Mouse (Mus musculus) intestine, embryonic 14.5 days (tissue): ENCODE results near the gene Fgfr2. TPM values are rescaled to one million over a fixed set of nuclear protein-coding genes. Genes with fewer than 3 reads are reported as not detected.

Experiments
- ATAC-seq: fragments of 200-750 bp; cut with Nextera tagmentation; replicated peaks from 2 replicates; pipeline ENCODE4 v1.8.0; 2017; ENCODE audit warnings: low read depth, moderate number of reproducible peaks, moderate TSS enrichment, moderate library complexity; ENCODE audit not compliant: low FRiP score, low TSS enrichment
- DNase-seq: peaks from one replicate; pipeline ENCODE4 v3.0.0-alpha.2; 2018; ENCODE audit warnings: low spot score
- H3K27ac ChIP-seq: fragments of 300-500 bp; sonication (generic); 2 replicates; pipeline ENCODE4 v1.5.1; 2014; ENCODE audit warnings: low read depth, mild to moderate bottlenecking, control low read depth
- H3K27me3 ChIP-seq: fragments of 300-500 bp; sonication (generic); replicated peaks from 2 replicates; pipeline ENCODE4 v1.6.1; 2014; ENCODE audit warnings: low read length, control low read depth; ENCODE audit not compliant: control insufficient read depth, insufficient read depth
- H3K36me3 ChIP-seq: fragments of 300-500 bp; sonication (generic); 2 replicates; pipeline ENCODE4 v1.6.1; 2014; ENCODE audit warnings: low read length, control low read depth; ENCODE audit not compliant: control insufficient read depth, insufficient read depth
- H3K4me1 ChIP-seq: fragments of 300-500 bp; sonication (generic); replicated peaks from 2 replicates; pipeline ENCODE4 v1.6.1; 2014; ENCODE audit warnings: low read length, control low read depth, mixed read lengths; ENCODE audit not compliant: control insufficient read depth, insufficient read depth
- H3K4me2 ChIP-seq: fragments of 300-500 bp; sonication (generic); 2 replicates; pipeline ENCODE4 v1.6.1; 2014; ENCODE audit warnings: low read length
- H3K4me3 ChIP-seq: fragments of 300-500 bp; sonication (generic); 2 replicates; pipeline ENCODE4 v1.5.1; 2014; ENCODE audit warnings: low read depth, low read length, control low read depth, mixed read lengths
- H3K9ac ChIP-seq: fragments of 300-500 bp; sonication (generic); 2 replicates; pipeline ENCODE4 v1.6.1; 2014; ENCODE audit warnings: mild to moderate bottlenecking, low read length
- H3K9me3 ChIP-seq: fragments of 300-500 bp; sonication (generic); 2 replicates; pipeline ENCODE4 v1.6.1; 2016; ENCODE audit warnings: low read length, control low read depth; ENCODE audit not compliant: control insufficient read depth
- WGBS: fragments of 180-500 bp; shearing (Covaris S2); extraction: QIAGEN DNeasy Blood & Tissue Kit; methylation state at CpG from one replicate; pipeline ENCODE4 v1.1.7; 2014; 5-methylcytosine and 5-hydroxymethylcytosine counted together
- polyA plus RNA-seq: library from polyadenylated mRNA; unstranded; fragments of >200 nt; fragmentation: Nextera tagmentation; extraction: Ambion mirVana; gene quantifications from 2 replicates; pipeline ENCODE4 v1.2.1, GENCODE M21; 2014

Fgfr2 gene
- polyA plus RNA-seq, 1 experiment from 2014 or later: 105 TPM

DNA sequence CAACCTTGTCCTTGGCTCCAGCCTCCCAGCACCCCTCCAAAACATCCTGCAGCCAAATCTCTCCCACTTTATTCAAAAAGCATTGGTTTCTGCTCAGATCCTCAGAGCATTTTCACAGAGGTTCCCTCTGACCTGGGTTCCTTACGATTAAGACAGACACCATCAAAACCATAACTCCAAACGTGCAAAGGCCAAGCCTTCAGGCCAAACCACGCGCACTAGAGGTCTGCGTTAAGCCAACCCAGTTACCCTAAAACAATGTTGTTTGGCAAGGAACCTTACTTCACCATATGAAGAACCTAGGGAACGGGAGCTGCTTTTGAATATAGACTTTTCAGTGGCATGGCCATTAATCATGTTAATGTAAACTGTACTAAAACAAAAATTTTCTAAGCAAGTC lies 313.4 kb downstream of the Fgfr2 start:
- H3K27me3 ChIP-seq: no peaks in the 10 kb centered on the region
- WGBS: 31% methylated on average over 6 of the region's 6 CpGs
- H3K4me1 ChIP-seq: peaks cover 67% of the 10 kb centered on the region
- DNase-seq: no peak
- peak overlapping the region; percentile 88 for H3K27ac ChIP-seq
- no peaks in the 10 kb centered on the region for H3K36me3 ChIP-seq
- H3K9ac ChIP-seq: no peak overlapping the region; the same call in 1 of the 2 replicates
- H3K4me2 ChIP-seq: peak overlapping the region; percentile 37
- H3K4me3 ChIP-seq: no peak overlapping the region
- no peaks in the 10 kb centered on the region for H3K9me3 ChIP-seq
- no peak for ATAC-seq

DNA sequence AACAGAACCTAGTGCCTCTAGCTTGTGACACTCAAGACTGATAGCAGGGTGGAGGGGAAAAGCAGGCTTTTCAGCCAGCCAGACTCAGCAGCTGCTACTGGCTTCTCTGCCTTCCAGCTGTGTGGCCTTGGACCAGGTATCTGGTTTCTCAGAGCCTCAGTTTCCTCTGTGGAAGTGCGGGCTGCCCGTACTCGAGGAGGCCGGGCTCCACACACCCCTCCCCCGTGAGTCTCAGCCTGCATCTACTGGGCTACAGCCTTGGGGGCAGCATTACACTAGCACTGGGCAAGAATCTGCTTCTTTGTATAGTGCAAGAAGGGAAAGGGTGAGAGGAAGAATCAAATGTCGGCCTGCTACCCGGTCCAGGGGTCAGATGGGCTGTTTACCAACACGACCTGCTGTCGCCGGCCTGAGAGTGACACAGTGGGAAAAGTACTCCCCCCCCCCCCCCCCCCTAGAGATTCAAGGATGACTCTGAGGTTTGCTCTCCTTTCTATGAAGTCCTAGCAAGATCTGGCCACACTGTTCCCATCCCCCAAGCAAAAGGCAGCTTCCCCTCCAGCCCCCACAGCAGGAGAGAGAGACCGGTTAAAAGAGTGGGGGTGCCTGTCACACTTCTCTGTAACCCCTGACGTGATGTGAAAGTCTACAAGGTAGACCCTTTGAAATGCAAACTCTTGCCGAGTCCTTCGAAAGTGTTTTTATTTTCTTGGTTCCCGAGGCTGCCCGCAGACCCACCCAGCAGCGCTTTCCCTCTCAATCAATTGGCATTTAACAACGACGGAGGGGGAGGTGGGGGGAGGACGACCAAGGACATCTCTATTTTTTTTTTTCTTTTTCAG lies 314.1 kb downstream of the Fgfr2 start:
- peak; percentile 74 for DNase-seq
- H3K9me3 ChIP-seq: no peaks in the 10 kb centered on the region
- H3K27ac ChIP-seq: peak overlapping the region; percentile 88
- no peaks in the 10 kb centered on the region for H3K27me3 ChIP-seq
- ATAC-seq: no peak; the same call in 1 of the 2 replicates
- H3K9ac ChIP-seq: peak overlapping the region; percentile 7; the same call in 1 of the 2 replicates
- peak overlapping the region; percentile 37 for H3K4me2 ChIP-seq
- H3K4me3 ChIP-seq: no peak overlapping the region
- no peaks in the 10 kb centered on the region for H3K36me3 ChIP-seq
- 9% methylated on average over 20 of the region's 20 CpGs for whole genome bisulfite sequencing
- H3K4me1 ChIP-seq: peaks cover 71% of the 10 kb centered on the region

DNA sequence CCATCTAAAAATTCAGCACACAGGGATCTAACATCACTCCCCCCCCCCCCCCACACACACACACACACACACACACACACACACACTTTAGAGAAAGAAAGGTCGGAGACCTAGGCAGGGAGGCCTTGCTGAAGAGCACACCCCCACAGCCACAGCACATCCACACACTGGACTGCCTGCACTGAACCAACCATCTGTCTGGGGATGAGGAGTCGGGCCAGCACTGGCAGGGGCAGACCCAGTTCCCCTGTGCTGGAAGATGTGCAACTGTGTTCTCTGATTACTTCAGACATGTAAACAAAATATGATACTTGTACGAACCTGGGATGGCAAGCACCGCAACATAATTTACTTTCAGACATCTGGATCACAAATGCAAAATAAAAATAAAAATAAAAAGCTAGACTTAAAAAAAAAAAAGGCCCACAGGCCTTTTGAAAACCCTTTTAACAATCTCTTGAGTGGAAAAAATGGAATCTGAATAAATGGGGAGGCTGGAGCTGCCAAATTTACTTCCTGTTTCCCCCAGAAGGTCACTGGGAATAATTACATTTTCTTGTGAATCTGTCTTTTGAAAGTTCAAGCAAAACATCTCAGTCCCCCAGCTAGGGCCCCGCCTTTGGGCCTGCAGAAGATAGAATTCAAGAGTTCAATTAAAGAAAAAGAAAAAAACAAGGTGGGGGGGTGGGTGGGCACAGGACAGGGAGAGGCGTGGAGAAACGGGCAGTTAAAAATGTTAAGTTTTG lies 314.9 kb downstream of the Fgfr2 start:
- no peak overlapping the region for H3K4me3 ChIP-seq
- no peaks in the 10 kb centered on the region for H3K9me3 ChIP-seq
- WGBS: 30% methylated on average over 7 of the region's 7 CpGs
- H3K4me2 ChIP-seq: 0 out of 2 replicates have a peak overlapping the region, but pooled peaks have one; percentile 37
- no peak overlapping the region for H3K9ac ChIP-seq
- H3K27ac ChIP-seq: peak overlapping the region; percentile 88; the same call in 1 of the 2 replicates
- DNase-seq (no peak), ATAC-seq (no peak; the same call in 1 of the 2 replicates)
- peaks cover 72% of the 10 kb centered on the region for H3K4me1 ChIP-seq
- no peaks in the 10 kb centered on the region for H3K36me3 ChIP-seq
- no peaks in the 10 kb centered on the region for H3K27me3 ChIP-seq

DNA sequence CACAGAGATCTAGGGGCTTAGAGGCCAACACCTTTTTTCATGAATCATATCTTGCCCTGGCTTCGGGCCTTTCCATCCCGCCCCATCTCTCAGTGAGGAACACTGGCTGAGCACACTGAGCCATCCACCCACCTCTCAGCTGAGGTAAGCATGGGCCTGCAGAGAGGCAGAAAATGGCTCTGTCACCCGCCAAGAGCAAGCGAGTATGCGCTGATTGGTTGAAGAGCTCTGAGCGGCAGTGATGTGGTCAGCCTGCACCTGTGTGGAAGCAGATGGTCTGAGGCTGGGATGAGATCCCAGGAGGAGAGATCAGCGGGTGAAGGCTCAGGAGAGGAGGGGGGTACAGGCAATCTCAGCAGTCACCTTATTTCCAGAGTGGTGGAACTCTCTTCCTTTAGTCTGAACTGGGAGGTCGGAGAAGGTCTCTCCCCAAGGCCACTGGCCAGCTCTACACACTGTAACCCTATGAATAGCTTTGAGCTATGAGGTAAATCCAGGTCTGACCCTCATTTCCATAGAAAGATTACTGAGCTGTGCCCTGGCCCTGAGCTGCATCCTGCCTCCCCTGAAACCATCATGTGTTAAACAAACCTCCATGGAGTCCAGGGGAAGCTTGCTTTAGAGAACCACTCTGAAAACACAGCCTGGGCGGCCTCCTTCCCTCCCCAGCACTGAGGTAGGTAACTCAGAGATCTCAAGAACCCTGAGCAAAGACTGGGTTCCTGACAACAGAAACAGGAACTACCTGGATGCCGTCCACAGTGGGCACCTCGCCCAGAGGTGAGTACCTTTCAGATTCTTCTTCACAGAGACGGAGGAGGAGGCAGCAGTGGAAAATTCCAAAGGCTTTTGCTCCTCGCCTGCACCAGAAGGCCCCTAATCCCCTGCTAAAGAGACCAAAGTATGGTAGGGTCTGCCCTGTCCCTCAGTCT lies 316.0 kb downstream of the Fgfr2 start:
- H3K4me3 ChIP-seq: no peak overlapping the region
- no peaks in the 10 kb centered on the region for H3K9me3 ChIP-seq
- peak overlapping the region; percentile 88; the same call in 1 of the 2 replicates for H3K27ac ChIP-seq
- no peak overlapping the region for H3K4me2 ChIP-seq
- H3K36me3 ChIP-seq: peaks cover 4% of the 10 kb centered on the region; the same call in 1 of the 2 replicates
- WGBS: 60% methylated on average over 13 of the region's 13 CpGs
- peak overlapping the region; percentile 2; the same call in 1 of the 2 replicates for H3K9ac ChIP-seq
- DNase-seq (no peak), ATAC-seq (no peak)
- H3K27me3 ChIP-seq: no peaks in the 10 kb centered on the region
- peaks cover 75% of the 10 kb centered on the region for H3K4me1 ChIP-seq

DNA sequence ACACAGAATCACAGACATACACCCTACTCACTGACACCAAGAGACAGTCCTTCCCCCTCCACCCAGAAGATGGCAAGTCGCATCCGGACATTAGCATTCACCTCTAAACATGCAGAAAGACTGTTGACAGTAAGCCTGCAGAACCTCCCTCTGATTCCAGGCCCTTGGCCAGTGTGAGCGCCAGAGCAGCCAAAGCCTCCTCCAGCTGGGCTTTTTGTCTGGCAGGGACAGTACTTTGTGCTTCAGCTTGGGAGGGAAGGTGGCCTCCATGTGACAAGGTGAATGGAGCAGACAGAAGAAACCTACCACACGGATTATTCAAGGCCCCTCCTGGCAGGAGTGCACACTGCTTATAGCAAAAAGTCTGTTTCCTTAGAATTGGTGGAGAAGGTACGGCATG lies 316.9 kb downstream of the Fgfr2 start:
- no peak for DNase-seq
- Histone ChIP-seq H3K9me3 (no peaks in the 10 kb centered on the region), H3K27ac (no peak overlapping the region), H3K27me3 (no peaks in the 10 kb centered on the region), H3K36me3 (peaks cover 4% of the 10 kb centered on the region; the same call in 1 of the 2 replicates), H3K4me2 (no peak overlapping the region), H3K9ac (no peak overlapping the region), H3K4me1 (peaks cover 67% of the 10 kb centered on the region), H3K4me3 (no peak overlapping the region)
- no peak for ATAC-seq
- 50% methylated on average over 5 of the region's 5 CpGs for WGBS

DNA sequence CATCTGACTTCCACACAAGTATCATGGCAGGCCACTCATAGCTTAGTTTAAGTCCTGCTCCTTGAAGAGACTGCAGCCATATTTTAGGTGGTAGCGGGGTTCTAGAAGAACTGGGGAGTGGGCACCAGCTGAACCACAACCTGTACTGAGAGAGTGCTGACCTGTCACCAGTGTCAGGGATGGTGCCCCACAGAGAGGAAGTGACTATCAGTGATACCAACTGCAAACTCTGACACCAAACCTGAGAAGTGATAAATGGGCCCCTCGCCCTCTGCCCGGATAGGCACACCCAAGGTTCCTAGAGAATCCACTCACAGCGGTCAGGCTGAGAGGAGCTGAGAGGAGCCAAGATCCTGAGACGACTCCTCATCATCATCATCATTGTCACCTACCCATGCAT lies 318.2 kb downstream of the Fgfr2 start:
- Histone ChIP-seq H3K9me3 (no peaks in the 10 kb centered on the region), H3K36me3 (peaks cover 4% of the 10 kb centered on the region; the same call in 1 of the 2 replicates), H3K9ac (no peak overlapping the region), H3K4me1 (peaks cover 55% of the 10 kb centered on the region), H3K27ac (no peak overlapping the region), H3K27me3 (no peaks in the 10 kb centered on the region), H3K4me3 (no peak overlapping the region), H3K4me2 (no peak overlapping the region)
- 81% methylated on average over 5 of the region's 5 CpGs for WGBS
- DNase-seq (no peak), ATAC-seq (no peak)

DNA sequence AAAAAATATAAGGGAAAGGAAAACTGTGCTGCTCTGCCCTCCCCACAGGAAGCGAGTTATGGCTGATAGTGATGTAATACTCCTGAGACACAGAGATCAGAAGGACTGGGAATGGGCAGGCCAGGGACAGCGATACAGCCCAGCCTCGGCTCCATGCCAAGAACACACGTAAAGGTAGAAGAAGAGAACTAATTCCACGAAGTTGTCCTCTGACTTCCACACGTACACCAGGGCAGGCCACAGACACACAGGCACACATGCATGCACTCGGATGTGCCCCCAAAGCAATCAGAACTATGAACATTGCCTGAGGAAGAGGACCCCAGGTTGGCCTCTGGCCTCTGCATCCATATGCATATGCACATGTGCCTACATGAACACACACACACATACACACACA lies 318.7 kb downstream of the Fgfr2 start:
- DNase-seq (no peak), ATAC-seq (no peak)
- Histone ChIP-seq H3K9me3 (no peaks in the 10 kb centered on the region), H3K4me3 (no peak overlapping the region), H3K9ac (no peak overlapping the region), H3K27me3 (no peaks in the 10 kb centered on the region), H3K36me3 (peaks cover 4% of the 10 kb centered on the region; the same call in 1 of the 2 replicates), H3K27ac (no peak overlapping the region), H3K4me2 (no peak overlapping the region), H3K4me1 (peaks cover 50% of the 10 kb centered on the region)
- 80% methylated on average over 7 of the region's 7 CpGs for WGBS

DNA sequence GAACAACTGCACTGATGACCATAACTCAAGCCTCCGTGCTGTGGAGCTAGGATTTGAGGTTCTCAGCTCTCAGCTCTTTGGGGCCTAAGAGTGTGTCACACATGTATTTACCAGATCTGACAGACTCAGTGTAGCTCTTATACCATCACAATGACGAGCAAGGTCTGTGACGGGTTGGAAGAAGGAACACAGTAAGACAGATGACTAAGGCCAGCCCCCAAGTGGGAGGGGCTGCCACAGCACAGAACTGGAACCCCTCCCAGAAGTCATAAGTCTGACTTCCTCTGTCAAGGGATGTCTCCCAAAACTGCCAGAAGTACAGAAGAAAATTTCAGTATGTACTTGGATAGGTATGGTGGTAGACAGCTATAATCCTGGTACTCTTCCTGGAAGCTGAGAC lies 319.2 kb downstream of the Fgfr2 start:
- Histone ChIP-seq H3K36me3 (peaks cover 4% of the 10 kb centered on the region; the same call in 1 of the 2 replicates), H3K4me2 (no peak overlapping the region), H3K4me1 (peaks cover 45% of the 10 kb centered on the region), H3K9ac (no peak overlapping the region), H3K4me3 (no peak overlapping the region), H3K27me3 (no peaks in the 10 kb centered on the region), H3K27ac (no peak overlapping the region), H3K9me3 (no peaks in the 10 kb centered on the region)
- ATAC-seq (no peak), DNase-seq (no peak)
- 61% methylated on average over 3 of the region's 3 CpGs for WGBS
